Mouse (Mus musculus) heart, embryonic 11.5 days (tissue): ENCODE data around the gene Lin54. TPM values are rescaled to one million over a fixed set of nuclear protein-coding genes. Genes with fewer than 3 reads are reported as not detected.

Source experiments
- ATAC-seq: fragments of 200-750 bp; cut with Nextera tagmentation; replicated peaks from 2 replicates; pipeline ENCODE4 v1.8.0; 2017; ENCODE audit warnings: moderate library complexity; ENCODE audit not compliant: insufficient number of reproducible peaks, low FRiP score, low TSS enrichment
- H3K27ac ChIP-seq: fragments of 300-500 bp; sonication (generic); 2 replicates; pipeline ENCODE4 v1.5.1; 2014; ENCODE audit warnings: mild to moderate bottlenecking, low read depth, low read length
- H3K27me3 ChIP-seq: fragments of 300-500 bp; sonication (generic); 2 replicates; pipeline ENCODE4 v1.6.1; 2014; ENCODE audit warnings: mild to moderate bottlenecking, low read length, mixed read lengths; ENCODE audit not compliant: control insufficient read depth, insufficient read depth
- H3K36me3 ChIP-seq: fragments of 300-500 bp; sonication (generic); 2 replicates; pipeline ENCODE4 v1.6.1; 2014; ENCODE audit warnings: mild to moderate bottlenecking, low read length, moderate library complexity, mixed read lengths; ENCODE audit not compliant: control insufficient read depth, insufficient read depth
- H3K4me1 ChIP-seq: fragments of 300-500 bp; sonication (generic); 2 replicates; pipeline ENCODE4 v1.6.1; 2014; ENCODE audit warnings: low read length; ENCODE audit not compliant: control insufficient read depth, insufficient read depth
- H3K4me2 ChIP-seq: fragments of 300-500 bp; sonication (generic); 2 replicates; pipeline ENCODE4 v1.6.1; 2014; ENCODE audit warnings: mild to moderate bottlenecking, moderate library complexity
- H3K4me3 ChIP-seq: fragments of 300-500 bp; sonication (generic); 2 replicates; pipeline ENCODE4 v1.5.1; 2014; ENCODE audit warnings: low read depth, low read length
- H3K9ac ChIP-seq: fragments of 300-500 bp; sonication (generic); 2 replicates; pipeline ENCODE4 v1.6.1; 2014; ENCODE audit warnings: mild to moderate bottlenecking, low read depth, low read length, moderate library complexity
- H3K9me3 ChIP-seq: fragments of 300-500 bp; sonication (generic); replicated peaks from 2 replicates; pipeline ENCODE4 v1.6.1; 2016; ENCODE audit warnings: low read length; ENCODE audit not compliant: control insufficient read depth
- WGBS: fragments of 180-500 bp; shearing (Covaris S2); extraction: QIAGEN DNeasy Blood & Tissue Kit; methylation state at CpG from one replicate; pipeline ENCODE4 v1.1.7; 2014; ENCODE audit not compliant: insufficient replicate concordance; 5-methylcytosine and 5-hydroxymethylcytosine counted together
- microRNA-seq: library from miRNA; unstranded; fragments of <30 nt; microRNA quantifications from one replicate; pipeline ENCODE4, GENCODE M21; 2016; ENCODE audit warnings: borderline number of aligned reads
- polyA plus RNA-seq: library from polyadenylated mRNA; unstranded; fragments of >200 nt; fragmentation: Nextera tagmentation; extraction: Ambion mirVana; gene quantifications from 2 replicates; pipeline ENCODE4 v1.2.1, GENCODE M21; 2014

Lin54 gene
- polyA plus RNA-seq, 1 experiment from 2014 or later = 13.0 TPM

- H3K4me1 ChIP-seq = peaks cover 20% of the 10 kb centered on the region
- no peaks in the 10 kb centered on the region for H3K36me3 ChIP-seq
- no peak overlapping the region for H3K4me2 ChIP-seq
- H3K9ac ChIP-seq = no peak overlapping the region
- no peaks in the 10 kb centered on the region for H3K27me3 ChIP-seq
- H3K27ac ChIP-seq = no peak overlapping the region
- no peak for ATAC-seq
- H3K9me3 ChIP-seq = no peaks in the 10 kb centered on the region
- WGBS = 74% methylated on average over 3 of the region's 3 CpGs
- H3K4me3 ChIP-seq = no peak overlapping the region
Measured at GRCm38 (mm10) chr5:100412886-100413285, 87.6 kb downstream of the Lin54 start.

- Histone ChIP-seq H3K36me3 (peaks cover 8% of the 10 kb centered on the region; the same call in 1 of the 2 replicates), H3K4me1 (peaks cover 16% of the 10 kb centered on the region), H3K9me3 (no peaks in the 10 kb centered on the region), H3K27me3 (no peaks in the 10 kb centered on the region), H3K4me3 (no peak overlapping the region), H3K4me2 (no peak overlapping the region), H3K27ac (no peak overlapping the region), H3K9ac (no peak overlapping the region)
- no peak for ATAC-seq
- WGBS = 85% methylated on average over 5 of the region's 5 CpGs
Measured at GRCm38 (mm10) chr5:100410281-100410680, 90.2 kb downstream of the Lin54 start.

- H3K27ac ChIP-seq = no peak overlapping the region
- H3K27me3 ChIP-seq = no peaks in the 10 kb centered on the region
- H3K36me3 ChIP-seq = peaks cover 19% of the 10 kb centered on the region
- 81% methylated on average over 5 of the region's 5 CpGs for WGBS
- no peak overlapping the region for H3K4me2 ChIP-seq
- peaks cover 8% of the 10 kb centered on the region for H3K4me1 ChIP-seq
- ATAC-seq = no peak
- H3K4me3 ChIP-seq = no peak overlapping the region
- no peak overlapping the region for H3K9ac ChIP-seq
- no peaks in the 10 kb centered on the region for H3K9me3 ChIP-seq
Measured at GRCm38 (mm10) chr5:100408485-100408884, 92.0 kb downstream of the Lin54 start.

- H3K9ac ChIP-seq = no peak overlapping the region
- no peak overlapping the region for H3K4me3 ChIP-seq
- peaks cover 37% of the 10 kb centered on the region for H3K36me3 ChIP-seq
- ATAC-seq = no peak
- no peak overlapping the region for H3K27ac ChIP-seq
- no peaks in the 10 kb centered on the region for H3K9me3 ChIP-seq
- H3K4me1 ChIP-seq = no peaks in the 10 kb centered on the region
- 91% methylated on average over 3 of the region's 3 CpGs for WGBS
- H3K4me2 ChIP-seq = no peak overlapping the region
- H3K27me3 ChIP-seq = no peaks in the 10 kb centered on the region
Measured at GRCm38 (mm10) chr5:100396753-100397152, 103.7 kb downstream of the Lin54 start.

- Histone ChIP-seq H3K4me3 (no peak overlapping the region), H3K27me3 (no peaks in the 10 kb centered on the region), H3K4me1 (no peaks in the 10 kb centered on the region), H3K9me3 (no peaks in the 10 kb centered on the region), H3K36me3 (peaks cover 36% of the 10 kb centered on the region), H3K27ac (no peak overlapping the region), H3K9ac (no peak overlapping the region), H3K4me2 (no peak overlapping the region)
- ATAC-seq = no peak
- whole genome bisulfite sequencing = 92% methylated on average over 3 of the region's 3 CpGs
Measured at GRCm38 (mm10) chr5:100393681-100394080, 106.8 kb downstream of the Lin54 start.

- H3K4me1 ChIP-seq = no peaks in the 10 kb centered on the region
- no peak overlapping the region for H3K27ac ChIP-seq
- H3K9me3 ChIP-seq = no peaks in the 10 kb centered on the region
- WGBS = 89% methylated on average over 20 of the region's 20 CpGs
- no peak overlapping the region for H3K9ac ChIP-seq
- H3K27me3 ChIP-seq = no peaks in the 10 kb centered on the region
- ATAC-seq = no peak
- H3K4me2 ChIP-seq = no peak overlapping the region
- no peak overlapping the region for H3K4me3 ChIP-seq
- H3K36me3 ChIP-seq = peaks cover 32% of the 10 kb centered on the region
Measured at GRCm38 (mm10) chr5:100392436-100392955, 107.9 kb downstream of the Lin54 start.

Small RNA genes within 50 kb of the gene (microRNA-seq; reads per million reads assigned to microRNA genes)
- not detected for gene Gm23222

Other genes starting within 250 kb of the Lin54 start
- 154 and 190 TPM in 2 replicates for gene Sec31a, start 84.4 kb downstream of the Lin54 start, polyA plus RNA-seq
- 165 and 180 TPM in 2 replicates for gene Cops4, start 17.7 kb upstream of the Lin54 start, polyA plus RNA-seq
- gene Plac8, start 71.6 kb upstream of the Lin54 start, polyA plus RNA-seq = 7.1 and 8.2 TPM in 2 replicates
- gene Coq2, start 174.5 kb upstream of the Lin54 start, polyA plus RNA-seq = 64.3 and 70.8 TPM in 2 replicates
- 1.1 and 1.7 TPM in 2 replicates for gene Hpse, start 219.1 kb upstream of the Lin54 start, polyA plus RNA-seq